Mouse (Mus musculus): ENCODE measurements at regions not wholly inside any gene's neighbourhood (a gene's known extent, or its start where the extent isn't known, plus 50 kb on each side); places are given as distances from the start of the nearest gene placed in this dataset.

- TF ChIP-seq CTCF (IDR thresholded peaks at IDR 0.05; ENCODE audit: low read depth) (no peak), EP300 (IDR thresholded peaks at IDR 0.05; ENCODE audit: low read depth) (no peak)
- Histone ChIP-seq H3K9ac (replicated peaks) (no peak overlapping the region), H3K36me3 (replicated peaks; ENCODE audit: control insufficient read depth, insufficient read depth, low read depth) (no peaks in the 10 kb centered on the region), H3K27me3 (ENCODE audit: control insufficient read depth, insufficient read depth, low read length) (no peaks in the 10 kb centered on the region), H3K4me2 (ENCODE audit: low read depth) (no peak overlapping the region), H3K27ac (no peak overlapping the region), H3K9me3 (ENCODE audit: control insufficient read depth, low read length) (no peaks in the 10 kb centered on the region), H3K4me1 (replicated peaks; ENCODE audit: control insufficient read depth in 2 of 2, insufficient read depth in 2 of 2, low read length in 1 of 2) (no peaks in the 10 kb centered on the region), H3K4me3 (ENCODE audit: insufficient read depth in 1 of 2, low read depth in 2 of 2, low read length in 2 of 2) (no peak overlapping the region)
- no peak for ATAC-seq (ENCODE audit: insufficient read depth)
- 37% methylated on average over 6 of the region's 6 CpGs for WGBS (ENCODE audit: insufficient replicate concordance)
- DNase-seq (ENCODE audit: low read depth in 3 of 3, low spot score in 3 of 3), result no peak
Measured at GRCm38 (mm10) chr5:118891131-118891530, 330.7 kb downstream of the Med13l start.

- Histone ChIP-seq H3K9me3 (ENCODE audit: control insufficient read depth, low read length) (no peaks in the 10 kb centered on the region; the same call in 1 of the 2 replicates), H3K27ac (no peak overlapping the region), H3K36me3 (replicated peaks; ENCODE audit: control insufficient read depth, insufficient read depth, low read depth) (no peaks in the 10 kb centered on the region), H3K27me3 (ENCODE audit: control insufficient read depth, insufficient read depth, low read length) (no peaks in the 10 kb centered on the region), H3K4me1 (replicated peaks; ENCODE audit: control insufficient read depth in 2 of 2, insufficient read depth in 2 of 2, low read length in 1 of 2) (no peaks in the 10 kb centered on the region), H3K4me2 (ENCODE audit: low read depth) (no peak overlapping the region), H3K9ac (replicated peaks) (no peak overlapping the region), H3K4me3 (ENCODE audit: insufficient read depth in 1 of 2, low read depth in 2 of 2, low read length in 2 of 2) (no peak overlapping the region)
- ATAC-seq (ENCODE audit: insufficient read depth), result no peak
- WGBS (ENCODE audit: insufficient replicate concordance), result 59% methylated on average over 7 of the region's 7 CpGs
- no peak for DNase-seq (ENCODE audit: low read depth in 3 of 3, low spot score in 3 of 3)
- no peak for TF ChIP-seq EP300 (IDR thresholded peaks at IDR 0.05; ENCODE audit: low read depth)
- no peak for TF ChIP-seq CTCF (IDR thresholded peaks at IDR 0.05; ENCODE audit: low read depth)
Measured at GRCm38 (mm10) chr5:118908224-118908623, 347.7 kb downstream of the Med13l start.

- DNase-seq (ENCODE audit: low read depth in 3 of 3, low spot score in 3 of 3) (no peak), ATAC-seq (ENCODE audit: insufficient read depth) (no peak)
- H3K36me3 ChIP-seq (replicated peaks; ENCODE audit: control insufficient read depth, insufficient read depth, low read depth), result no peaks in the 10 kb centered on the region
- H3K27ac ChIP-seq, result no peak overlapping the region
- TF ChIP-seq CTCF (IDR thresholded peaks at IDR 0.05; ENCODE audit: low read depth) (no peak), EP300 (IDR thresholded peaks at IDR 0.05; ENCODE audit: low read depth) (no peak)
- H3K27me3 ChIP-seq (ENCODE audit: control insufficient read depth, insufficient read depth, low read length), result no peaks in the 10 kb centered on the region
- no peaks in the 10 kb centered on the region for H3K9me3 ChIP-seq (ENCODE audit: control insufficient read depth, low read length)
- H3K9ac ChIP-seq (replicated peaks), result no peak overlapping the region
- H3K4me2 ChIP-seq (ENCODE audit: low read depth), result no peak overlapping the region
- WGBS (ENCODE audit: insufficient replicate concordance), result 56% methylated on average over 6 of the region's 6 CpGs
- H3K4me3 ChIP-seq (ENCODE audit: insufficient read depth in 1 of 2, low read depth in 2 of 2, low read length in 2 of 2), result no peak overlapping the region
- no peaks in the 10 kb centered on the region for H3K4me1 ChIP-seq (replicated peaks; ENCODE audit: control insufficient read depth in 2 of 2, insufficient read depth in 2 of 2, low read length in 1 of 2)
Measured at GRCm38 (mm10) chr5:118909756-118910155, 349.3 kb downstream of the Med13l start.

GRCm38 (mm10) chr5:118914191-118914750 is 353.8 kb downstream of the Med13l start:
- H3K27ac ChIP-seq, result no peak overlapping the region
- H3K9me3 ChIP-seq (ENCODE audit: control insufficient read depth, low read length), result no peaks in the 10 kb centered on the region
- no peak overlapping the region for H3K9ac ChIP-seq (replicated peaks)
- DNase-seq (ENCODE audit: low read depth in 3 of 3, low spot score in 3 of 3) (no peak), ATAC-seq (ENCODE audit: insufficient read depth) (no peak)
- TF ChIP-seq EP300 (IDR thresholded peaks at IDR 0.05; ENCODE audit: low read depth), result no peak
- no peak for TF ChIP-seq CTCF (IDR thresholded peaks at IDR 0.05; ENCODE audit: low read depth)
- no peak overlapping the region for H3K4me3 ChIP-seq (ENCODE audit: insufficient read depth in 1 of 2, low read depth in 2 of 2, low read length in 2 of 2)
- WGBS (ENCODE audit: insufficient replicate concordance), result 54% methylated on average over 6 of the region's 6 CpGs
- H3K36me3 ChIP-seq (replicated peaks; ENCODE audit: control insufficient read depth, insufficient read depth, low read depth), result no peaks in the 10 kb centered on the region
- H3K27me3 ChIP-seq (ENCODE audit: control insufficient read depth, insufficient read depth, low read length), result no peaks in the 10 kb centered on the region
- no peaks in the 10 kb centered on the region for H3K4me1 ChIP-seq (replicated peaks; ENCODE audit: control insufficient read depth in 2 of 2, insufficient read depth in 2 of 2, low read length in 1 of 2)
- H3K4me2 ChIP-seq (ENCODE audit: low read depth), result no peak overlapping the region

- no peak overlapping the region for H3K27ac ChIP-seq
- no peak overlapping the region for H3K4me2 ChIP-seq (ENCODE audit: low read depth)
- no peak for TF ChIP-seq EP300 (IDR thresholded peaks at IDR 0.05; ENCODE audit: low read depth)
- no peak for TF ChIP-seq CTCF (IDR thresholded peaks at IDR 0.05; ENCODE audit: low read depth)
- no peaks in the 10 kb centered on the region for H3K27me3 ChIP-seq (ENCODE audit: control insufficient read depth, insufficient read depth, low read length)
- ATAC-seq (ENCODE audit: insufficient read depth), result no peak
- H3K9me3 ChIP-seq (ENCODE audit: control insufficient read depth, low read length), result no peaks in the 10 kb centered on the region
- no peak for DNase-seq (ENCODE audit: low read depth in 3 of 3, low spot score in 3 of 3)
- H3K9ac ChIP-seq (replicated peaks), result no peak overlapping the region
- 66% methylated on average over 7 of the region's 7 CpGs for WGBS (ENCODE audit: insufficient replicate concordance)
- H3K4me3 ChIP-seq (ENCODE audit: insufficient read depth in 1 of 2, low read depth in 2 of 2, low read length in 2 of 2), result no peak overlapping the region
- no peaks in the 10 kb centered on the region for H3K36me3 ChIP-seq (replicated peaks; ENCODE audit: control insufficient read depth, insufficient read depth, low read depth)
- H3K4me1 ChIP-seq (replicated peaks; ENCODE audit: control insufficient read depth in 2 of 2, insufficient read depth in 2 of 2, low read length in 1 of 2), result no peaks in the 10 kb centered on the region
Measured at GRCm38 (mm10) chr5:118923357-118923756, 362.9 kb downstream of the Med13l start.
